Mouse (Mus musculus) testis, adult 2 months (tissue): ENCODE results near the gene Dst. TPM values are rescaled to one million over a fixed set of nuclear protein-coding genes. Genes with fewer than 3 reads are reported as not detected.

Experiments
- H3K27ac ChIP-seq: fragments of 200-500 bp; 2 replicates; pipeline ENCODE4 v1.5.1; 2012; ENCODE audit warnings: low read depth, low read length; ENCODE audit not compliant: control insufficient read depth, insufficient read depth
- H3K27me3 ChIP-seq: fragments of 200-500 bp; 2 replicates; pipeline ENCODE4 v1.6.1; 2012; ENCODE audit warnings: mild to moderate bottlenecking, low read length, moderate library complexity; ENCODE audit not compliant: control insufficient read depth, insufficient read depth
- H3K36me3 ChIP-seq: fragments of 200-500 bp; 2 replicates; pipeline ENCODE4 v1.6.1; 2012; ENCODE audit warnings: mild to moderate bottlenecking, low read length; ENCODE audit not compliant: control insufficient read depth, insufficient read depth
- H3K4me1 ChIP-seq: fragments of 200-500 bp; 2 replicates; pipeline ENCODE4 v1.6.1; 2012; ENCODE audit warnings: low read length; ENCODE audit not compliant: control insufficient read depth, insufficient read depth
- H3K4me3 ChIP-seq: fragments of 200-500 bp; 2 replicates; pipeline ENCODE4 v1.5.1; 2012; ENCODE audit warnings: low read depth, mild to moderate bottlenecking, low read length, moderate library complexity, mixed read lengths; ENCODE audit not compliant: control insufficient read depth
- CTCF ChIP-seq: fragments of 200-500 bp; IDR thresholded peaks from 2 replicates; pipeline ENCODE4 v1.5.1; 2012; ENCODE audit warnings: low read depth, mild to moderate bottlenecking, inconsistent platforms, low read length, moderate library complexity; ENCODE audit not compliant: control insufficient read depth, insufficient read depth, insufficient replicate concordance
- POLR2A ChIP-seq: fragments of 200-500 bp; IDR thresholded peaks from 2 replicates; pipeline ENCODE4 v1.6.1; 2012; ENCODE audit warnings: low read depth, mild to moderate bottlenecking, inconsistent platforms, low read length, moderate library complexity; ENCODE audit not compliant: control insufficient read depth
- polyA plus RNA-seq: library from polyadenylated mRNA; depleted of rRNA; stranded (reverse); fragments of >200 nt; gene quantifications from 2 replicates; pipeline ENCODE4 v1.2.3, GENCODE M21; 2012

Dst gene
- polyA plus RNA-seq, 1 experiment: 33.0 TPM

DNA sequence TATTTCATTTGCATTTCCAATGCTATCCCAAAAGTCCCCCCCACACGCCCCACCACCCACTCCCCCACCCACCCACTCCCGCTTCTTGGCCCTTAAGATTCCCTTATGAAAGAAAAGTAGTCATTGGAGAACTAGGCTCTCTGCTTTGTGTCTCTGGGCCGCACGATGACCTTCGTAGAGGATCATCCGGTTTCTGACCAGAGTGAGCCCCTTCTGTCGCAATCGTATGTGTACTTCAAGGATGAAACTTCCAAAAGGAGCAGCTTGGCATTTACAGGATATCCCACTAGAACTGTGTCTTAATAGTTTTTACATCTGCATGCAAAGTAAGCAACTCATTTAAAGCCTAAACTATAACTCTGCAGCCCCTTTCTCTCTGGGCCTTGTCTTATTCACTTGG is 380.2 kb downstream of the Dst start:
- Histone ChIP-seq H3K27ac (no peak overlapping the region), H3K4me1 (peaks cover 2% of the 10 kb centered on the region), H3K4me3 (no peak overlapping the region), H3K36me3 (no peaks in the 10 kb centered on the region), H3K27me3 (no peaks in the 10 kb centered on the region)
- no peak for TF ChIP-seq POLR2A
- no peak for TF ChIP-seq CTCF

DNA sequence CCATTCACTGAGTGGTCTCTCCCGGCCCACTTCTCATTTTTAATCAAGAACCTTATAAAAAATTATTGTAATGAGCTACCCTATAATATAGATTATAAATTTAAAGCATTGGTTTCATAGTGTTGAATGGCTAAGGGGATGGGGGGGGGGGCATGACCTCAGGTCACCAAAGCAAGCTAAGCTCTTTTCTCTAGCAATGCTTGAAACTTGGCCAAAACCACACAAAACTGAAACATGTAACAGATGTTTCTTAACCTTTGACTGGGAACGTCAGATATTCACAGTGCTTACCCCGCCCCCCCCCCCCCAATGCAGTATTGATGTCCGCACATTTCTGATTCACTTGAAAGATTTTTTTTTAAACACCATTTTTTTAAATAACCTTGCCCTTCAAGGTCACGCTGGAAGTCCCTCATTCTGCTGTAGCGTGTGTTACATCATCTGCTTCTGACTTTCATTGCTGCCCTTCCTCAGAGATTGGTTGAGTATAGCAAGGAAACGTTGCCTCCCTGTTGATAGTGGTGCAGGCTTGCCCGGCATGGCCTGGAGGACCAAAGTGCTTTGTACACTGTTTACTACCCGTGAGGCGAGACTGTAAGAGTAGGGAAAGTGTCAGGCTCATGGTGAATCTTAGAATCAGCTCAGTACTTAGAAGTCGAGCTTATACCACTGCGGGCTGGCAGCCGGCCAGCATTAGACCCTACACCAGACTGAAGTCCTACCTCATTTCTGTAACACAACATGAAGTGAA is 380.9 kb downstream of the Dst start:
- no peak overlapping the region for H3K4me3 ChIP-seq
- peaks cover 2% of the 10 kb centered on the region for H3K4me1 ChIP-seq
- no peak overlapping the region for H3K27ac ChIP-seq
- no peak for TF ChIP-seq POLR2A
- no peak for TF ChIP-seq CTCF
- no peaks in the 10 kb centered on the region for H3K27me3 ChIP-seq
- H3K36me3 ChIP-seq: no peaks in the 10 kb centered on the region

DNA sequence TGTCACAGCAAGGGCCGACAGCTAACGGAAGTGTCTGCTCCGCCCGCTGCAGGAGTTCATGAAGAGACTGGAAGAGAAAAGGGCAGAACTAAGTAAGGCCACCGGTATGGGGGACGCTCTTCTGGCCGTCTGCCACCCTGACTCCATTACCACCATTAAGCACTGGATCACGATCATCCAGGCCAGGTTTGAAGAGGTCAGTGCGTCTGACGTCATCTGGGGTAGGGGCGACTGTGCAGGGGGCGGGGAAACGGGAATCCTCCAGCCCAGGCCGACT is 381.4 kb downstream of the Dst start:
- Histone ChIP-seq H3K27ac (no peak overlapping the region), H3K4me1 (peaks cover 2% of the 10 kb centered on the region), H3K36me3 (no peaks in the 10 kb centered on the region), H3K4me3 (no peak overlapping the region), H3K27me3 (no peaks in the 10 kb centered on the region)
- TF ChIP-seq CTCF (no peak), POLR2A (no peak)

DNA sequence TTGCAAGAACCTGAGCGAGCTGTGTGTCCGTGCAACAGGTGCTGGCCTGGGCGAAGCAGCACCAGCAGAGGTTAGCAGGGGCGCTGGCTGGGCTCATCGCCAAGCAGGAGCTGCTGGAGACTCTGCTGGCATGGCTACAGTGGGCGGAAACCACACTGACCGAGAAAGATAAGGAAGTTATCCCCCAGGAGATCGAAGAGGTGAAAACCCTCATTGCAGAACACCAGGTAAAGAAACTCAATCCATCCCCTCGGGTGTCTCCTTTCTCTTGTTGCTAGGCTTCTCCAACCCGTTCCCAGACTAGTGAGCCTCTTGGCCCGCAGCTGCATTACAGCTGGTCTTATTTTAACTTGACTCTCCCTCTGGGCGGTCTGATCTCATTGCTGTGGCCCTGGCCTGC is 382.3 kb downstream of the Dst start:
- Histone ChIP-seq H3K27me3 (no peaks in the 10 kb centered on the region), H3K4me3 (no peak overlapping the region), H3K36me3 (no peaks in the 10 kb centered on the region), H3K27ac (no peak overlapping the region), H3K4me1 (peaks cover 2% of the 10 kb centered on the region)
- TF ChIP-seq POLR2A (no peak), CTCF (no peak)

DNA sequence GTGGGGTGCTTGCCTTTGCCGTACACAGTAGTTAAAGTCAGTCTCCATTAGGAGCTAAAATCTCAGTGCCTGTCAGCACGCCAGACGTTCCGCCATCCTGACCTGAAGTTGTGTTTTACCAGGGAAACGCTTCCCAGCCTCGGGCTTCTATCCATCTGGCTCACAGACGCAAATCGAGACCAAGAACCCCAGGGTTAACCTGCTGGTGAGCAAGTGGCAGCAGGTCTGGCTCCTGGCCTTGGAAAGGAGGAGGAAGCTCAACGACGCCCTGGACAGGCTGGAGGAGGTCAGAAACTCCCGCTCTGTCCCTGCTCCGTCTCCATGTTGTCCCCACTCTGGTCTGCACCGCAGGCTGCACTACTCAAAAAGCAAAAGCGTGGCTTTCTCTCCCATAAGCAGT is 385.2 kb downstream of the Dst start:
- Histone ChIP-seq H3K4me3 (no peak overlapping the region), H3K27ac (no peak overlapping the region), H3K36me3 (no peaks in the 10 kb centered on the region), H3K4me1 (peaks cover 2% of the 10 kb centered on the region), H3K27me3 (no peaks in the 10 kb centered on the region)
- no peak for TF ChIP-seq POLR2A
- no peak for TF ChIP-seq CTCF

DNA sequence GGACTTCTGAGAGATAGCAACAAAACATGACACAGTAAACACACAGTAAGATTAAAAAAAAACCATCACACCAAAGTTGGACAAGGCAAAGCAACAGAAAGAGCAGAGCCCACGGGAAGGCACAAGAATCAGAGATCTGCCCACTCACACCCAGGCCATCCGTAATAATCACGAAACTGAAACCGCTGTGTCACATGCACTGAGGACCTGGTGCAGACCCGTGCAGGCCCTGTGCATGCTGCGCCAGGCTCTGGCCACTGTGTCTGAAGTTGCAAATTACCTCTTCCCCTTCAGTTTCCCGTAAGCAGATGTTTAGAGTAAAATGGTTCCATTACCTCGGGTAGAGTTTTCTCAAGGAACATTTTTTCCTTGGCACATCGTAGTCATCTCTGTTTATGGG is 389.6 kb downstream of the Dst start:
- Histone ChIP-seq H3K4me1 (no peaks in the 10 kb centered on the region), H3K36me3 (no peaks in the 10 kb centered on the region), H3K4me3 (no peak overlapping the region), H3K27ac (no peak overlapping the region), H3K27me3 (no peaks in the 10 kb centered on the region)
- no peak for TF ChIP-seq POLR2A
- no peak for TF ChIP-seq CTCF

DNA sequence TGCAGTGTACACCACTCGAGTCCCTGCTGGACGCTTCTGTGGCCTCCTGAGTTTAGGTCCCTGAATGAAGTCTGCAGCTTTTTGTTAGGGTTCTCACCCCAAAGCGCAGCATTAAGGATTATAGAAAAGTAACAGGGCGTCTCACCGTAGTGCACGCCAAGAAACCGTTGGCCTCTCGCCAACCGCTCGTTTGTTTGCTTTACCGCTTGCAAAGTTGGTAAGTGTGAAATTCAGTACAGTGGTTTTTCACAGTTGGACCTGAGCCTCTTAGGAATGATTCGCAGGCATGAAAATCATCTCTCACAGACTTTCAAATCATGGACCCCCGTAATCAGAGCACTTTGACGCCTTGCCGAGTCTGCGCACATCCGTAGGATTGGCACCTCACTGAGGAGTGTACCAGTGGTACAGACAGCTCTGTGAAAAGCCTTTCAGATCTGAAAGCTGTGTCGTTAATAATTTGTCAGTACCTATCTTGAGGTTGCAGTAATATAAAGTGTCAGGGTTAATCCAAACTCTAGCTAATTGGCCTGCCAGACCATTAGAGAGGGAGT is 390.7 kb downstream of the Dst start:
- Histone ChIP-seq H3K4me3 (no peak overlapping the region), H3K27ac (no peak overlapping the region), H3K36me3 (no peaks in the 10 kb centered on the region), H3K4me1 (no peaks in the 10 kb centered on the region), H3K27me3 (no peaks in the 10 kb centered on the region)
- TF ChIP-seq CTCF (no peak), POLR2A (no peak)

DNA sequence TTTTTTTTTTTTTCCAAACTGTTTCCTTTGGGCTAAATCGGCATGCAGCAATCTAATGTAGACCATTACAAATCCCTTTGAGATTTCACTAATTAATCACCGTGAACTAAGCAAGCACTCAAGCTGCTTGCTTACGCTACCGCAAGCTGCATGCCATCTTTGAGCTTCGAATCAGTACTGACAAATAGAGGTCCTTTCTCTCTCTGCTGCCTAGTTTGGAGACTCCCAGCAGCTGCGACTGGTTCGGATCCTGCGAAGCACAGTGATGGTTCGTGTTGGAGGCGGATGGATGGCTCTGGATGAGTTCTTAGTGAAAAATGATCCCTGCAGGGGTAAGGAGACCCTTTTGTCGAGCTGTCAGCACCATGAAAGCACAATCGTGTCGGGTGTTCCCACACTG is 391.5 kb downstream of the Dst start:
- no peak overlapping the region for H3K4me3 ChIP-seq
- H3K27me3 ChIP-seq: no peaks in the 10 kb centered on the region
- TF ChIP-seq CTCF (no peak), POLR2A (no peak)
- no peaks in the 10 kb centered on the region for H3K36me3 ChIP-seq
- H3K27ac ChIP-seq: no peak overlapping the region
- H3K4me1 ChIP-seq: no peaks in the 10 kb centered on the region
